Mouse (Mus musculus): ENCODE results near the gene Ctsa.
A peak's percentile ranks its signal among the peaks of the same experiment; 100 is the strongest.
"Not testable (repeated sequence)": the region's sequence is repeated elsewhere in the genome, so short reads cannot be mapped to it uniquely, and the experiment has no call there.

The Ctsa gene

GRCm38 (mm10) chr2:164832748-164833301, at the start of gene Ctsa:
TSS of gene Ctsa (plus strand) at chr2:164832873.
- DNase-seq: peak; percentile 71

GRCm38 (mm10) chr2:164783926-164784581, 48.6 kb upstream of the Ctsa start:
- no peak for DNase-seq

GRCm38 (mm10) chr2:164784869-164785420, 47.7 kb upstream of the Ctsa start:
- no peak for DNase-seq

GRCm38 (mm10) chr2:164785481-164786387, 46.9 kb upstream of the Ctsa start, which contains the start of gene Snx21:
TSS of gene Snx21 (plus strand) at chr2:164785823.
- peak; percentile 92 for DNase-seq

GRCm38 (mm10) chr2:164786388-164786885, 46.2 kb upstream of the Ctsa start:
- peak; percentile 31 for DNase-seq

- no peak for DNase-seq
Measured at GRCm38 (mm10) chr2:164787032-164787431, 45.6 kb upstream of the Ctsa start.

- DNase-seq: no peak
Measured at GRCm38 (mm10) chr2:164787779-164788178, 44.9 kb upstream of the Ctsa start.

- DNase-seq: no peak
Measured at GRCm38 (mm10) chr2:164788411-164788810, 44.3 kb upstream of the Ctsa start.

GRCm38 (mm10) chr2:164790451-164790850, 42.2 kb upstream of the Ctsa start:
- DNase-seq: no peak

- peak; percentile 56 for DNase-seq
Measured at GRCm38 (mm10) chr2:164791841-164792261, 40.8 kb upstream of the Ctsa start.

- no peak for DNase-seq
Measured at GRCm38 (mm10) chr2:164792400-164793190, 40.1 kb upstream of the Ctsa start.

- peak; percentile 72 for DNase-seq
Measured at GRCm38 (mm10) chr2:164793236-164793635, 39.4 kb upstream of the Ctsa start.

GRCm38 (mm10) chr2:164793772-164794171, 38.9 kb upstream of the Ctsa start:
- no peak for DNase-seq

GRCm38 (mm10) chr2:164794293-164794692, 38.4 kb upstream of the Ctsa start:
- peak; percentile 82 for DNase-seq

GRCm38 (mm10) chr2:164795868-164796267, 36.8 kb upstream of the Ctsa start:
- DNase-seq: no peak

GRCm38 (mm10) chr2:164798554-164798953, 34.1 kb upstream of the Ctsa start:
- not testable (repeated sequence) for DNase-seq

GRCm38 (mm10) chr2:164800252-164801004, 32.2 kb upstream of the Ctsa start:
- DNase-seq: no peak

GRCm38 (mm10) chr2:164803201-164803920, 29.3 kb upstream of the Ctsa start:
- no peak for DNase-seq

- DNase-seq: no peak
Measured at GRCm38 (mm10) chr2:164803921-164804313, 28.8 kb upstream of the Ctsa start.

GRCm38 (mm10) chr2:164804533-164805331, 27.9 kb upstream of the Ctsa start, which contains the start of the genes Acot8 and Zswim3:
TSS of gene Acot8 (minus strand) at chr2:164804882.
TSS of gene Zswim3 (plus strand) at chr2:164805098.
- DNase-seq: peak; percentile 98

All from cerebellum, adult 11 months (tissue).